Mouse (Mus musculus): Measurements from ENCODE around the gene Xxylt1.

The Xxylt1 gene

DNA sequence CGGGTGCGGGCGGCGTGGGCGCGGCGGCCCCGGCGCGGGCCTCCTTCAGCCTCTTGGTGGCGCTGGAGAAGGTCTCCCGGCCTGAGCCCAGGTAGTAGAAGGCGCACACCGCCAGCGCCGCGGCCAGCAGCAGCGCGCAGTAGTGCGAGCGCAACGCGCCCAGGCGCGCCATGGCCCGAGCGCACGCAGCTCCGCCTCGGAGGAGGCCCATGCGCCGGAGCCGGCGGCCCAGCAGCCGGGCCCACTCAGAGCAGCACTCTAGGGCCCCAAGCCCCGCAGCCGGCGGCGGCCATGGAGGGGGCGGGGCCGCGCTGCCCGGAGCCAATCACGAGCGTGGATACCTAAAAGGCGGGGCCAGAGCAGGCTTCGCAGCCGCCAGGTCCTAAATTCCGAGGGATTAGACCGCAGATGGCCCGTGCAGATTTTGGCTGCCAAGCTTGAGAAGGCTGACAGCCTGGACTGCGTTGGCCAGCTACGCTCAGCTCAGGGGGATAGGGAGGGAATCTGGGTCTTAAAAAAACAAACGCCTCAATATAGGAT is at the start of gene Xxylt1:
Gene Xxylt1 (minus strand): TSS at position 308 of the 540 bp plus-strand sequence.
- DNase-seq (ENCODE audit: low spot score) = peak; percentile 94

DNA sequence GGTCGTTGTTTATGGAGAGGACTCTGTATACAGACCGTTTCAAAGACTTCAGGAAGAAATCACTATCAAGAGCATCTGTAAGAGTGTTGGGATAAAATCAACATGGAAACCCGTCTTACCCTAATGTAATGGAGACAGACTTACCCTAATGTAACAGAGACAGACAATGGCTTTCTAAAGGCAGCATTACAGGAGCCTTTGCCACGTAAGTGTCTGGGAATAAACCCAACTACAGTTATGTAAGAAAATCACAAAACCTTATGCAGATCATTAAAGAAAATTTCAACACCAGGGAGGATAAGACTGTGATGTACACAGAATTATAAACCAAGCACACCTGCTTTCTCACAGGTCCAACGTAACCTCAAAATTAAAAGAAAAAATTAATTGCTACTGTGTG is 46.9 kb upstream of the Xxylt1 start:
- no peak for DNase-seq (ENCODE audit: low spot score)

DNA sequence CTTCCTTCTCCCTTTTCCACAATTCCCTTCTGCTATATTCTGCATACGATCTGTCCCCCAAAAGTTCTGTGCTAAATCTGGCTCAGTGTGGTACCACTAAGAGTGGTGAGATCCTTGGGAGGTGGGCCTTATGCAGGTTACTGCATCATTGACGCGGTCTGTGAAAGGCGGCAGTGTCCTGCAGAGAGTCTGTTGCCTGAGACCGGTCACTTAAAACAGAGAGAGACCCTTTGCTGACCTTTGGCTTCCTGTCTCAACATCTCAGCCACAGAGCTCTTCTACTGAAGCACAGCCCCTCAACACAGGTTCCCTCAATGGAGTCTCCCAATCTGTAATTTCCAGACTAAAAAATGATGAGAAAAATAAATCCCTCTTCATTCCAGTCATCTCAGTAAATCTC is 43.8 kb upstream of the Xxylt1 start:
- DNase-seq (ENCODE audit: low spot score) = no peak

DNA sequence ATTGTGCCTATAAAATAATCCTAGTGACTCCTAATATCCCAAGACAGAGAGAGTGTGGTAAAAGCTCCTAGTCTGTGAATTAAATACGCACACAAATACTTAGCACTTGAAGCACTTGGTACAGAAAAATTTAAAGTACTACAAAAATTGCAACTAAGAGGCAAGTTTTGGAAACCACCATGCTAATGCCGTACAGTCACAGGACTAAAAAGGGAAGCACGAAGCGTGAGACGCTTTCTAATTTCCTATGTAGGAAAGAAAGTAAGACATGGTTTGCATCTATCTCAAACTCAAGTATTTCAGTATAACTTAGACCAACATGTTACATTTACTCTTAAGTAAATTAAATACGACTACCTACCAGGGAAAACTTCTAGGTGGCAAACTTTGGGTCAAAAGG is 40.4 kb upstream of the Xxylt1 start:
- no peak for DNase-seq (ENCODE audit: low spot score)

GRCm38 (mm10) chr16:31113596-31113995 is 32.4 kb upstream of the Xxylt1 start:
- DNase-seq (ENCODE audit: low spot score) = no peak

DNA sequence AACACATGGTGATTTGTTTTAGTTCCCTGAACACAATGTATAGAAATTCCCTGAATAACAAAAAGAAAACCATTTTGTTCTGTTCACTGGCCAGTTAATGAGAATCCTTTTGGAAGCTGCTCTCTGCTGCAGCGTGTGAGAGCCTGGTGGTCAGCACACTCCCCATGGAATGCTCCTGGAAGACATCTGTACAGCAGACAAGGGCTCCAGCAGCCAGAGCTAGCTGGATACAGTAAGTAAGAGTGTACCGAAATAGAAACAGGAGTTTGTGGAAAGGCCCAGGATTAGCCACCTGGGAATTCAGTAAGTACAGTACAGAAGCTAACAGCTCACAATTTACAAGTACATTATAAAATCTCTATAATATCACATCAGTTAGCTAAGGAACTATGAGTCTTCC is 20.1 kb upstream of the Xxylt1 start:
- no peak for DNase-seq (ENCODE audit: low spot score)

DNA sequence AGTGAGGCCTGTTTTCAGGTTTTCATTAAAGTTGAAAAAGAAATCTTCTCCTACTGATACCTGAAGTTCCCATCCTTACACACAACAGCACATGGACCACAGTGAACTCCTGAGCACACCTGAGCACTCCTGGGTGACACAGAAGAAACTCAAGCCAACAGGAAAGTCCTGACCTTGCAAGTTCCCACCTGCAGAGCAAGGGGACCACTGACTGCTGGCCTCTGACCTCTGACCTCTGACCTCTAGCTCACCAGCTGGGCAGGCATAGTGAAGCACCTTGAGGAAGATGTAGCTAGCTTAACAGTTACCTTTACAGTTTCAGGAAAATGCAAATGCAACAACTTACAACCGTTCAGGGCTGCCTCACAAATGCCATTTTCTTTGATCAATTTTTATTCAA is 18.7 kb upstream of the Xxylt1 start:
- peak; percentile 51 for DNase-seq (ENCODE audit: low spot score)

GRCm38 (mm10) chr16:31094036-31094435 is 12.8 kb upstream of the Xxylt1 start:
- no peak for DNase-seq (ENCODE audit: low spot score)

DNA sequence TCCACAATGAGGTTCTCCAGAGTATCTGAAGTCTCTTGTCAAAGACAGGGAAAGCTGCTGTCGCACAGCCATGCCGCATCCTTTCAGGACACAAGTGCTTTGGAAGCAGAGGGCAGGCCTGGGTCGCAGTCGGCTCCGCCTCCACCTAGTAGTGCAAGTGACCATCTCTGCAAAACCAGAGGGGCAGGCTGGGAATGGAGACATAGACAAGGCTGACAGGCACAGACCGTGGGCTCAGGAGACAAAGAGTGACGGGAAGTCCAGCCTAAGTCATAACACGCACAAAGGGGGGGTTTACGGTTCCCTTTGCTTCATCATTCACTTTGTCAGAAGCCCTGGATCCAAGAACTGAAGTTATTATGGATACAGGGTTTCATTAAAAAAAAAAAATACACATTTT is 12.0 kb upstream of the Xxylt1 start:
- no peak for DNase-seq (ENCODE audit: low spot score)

GRCm38 (mm10) chr16:31081891-31082290 is 659 bp upstream of the Xxylt1 start:
- DNase-seq (ENCODE audit: low spot score) = no peak

DNA sequence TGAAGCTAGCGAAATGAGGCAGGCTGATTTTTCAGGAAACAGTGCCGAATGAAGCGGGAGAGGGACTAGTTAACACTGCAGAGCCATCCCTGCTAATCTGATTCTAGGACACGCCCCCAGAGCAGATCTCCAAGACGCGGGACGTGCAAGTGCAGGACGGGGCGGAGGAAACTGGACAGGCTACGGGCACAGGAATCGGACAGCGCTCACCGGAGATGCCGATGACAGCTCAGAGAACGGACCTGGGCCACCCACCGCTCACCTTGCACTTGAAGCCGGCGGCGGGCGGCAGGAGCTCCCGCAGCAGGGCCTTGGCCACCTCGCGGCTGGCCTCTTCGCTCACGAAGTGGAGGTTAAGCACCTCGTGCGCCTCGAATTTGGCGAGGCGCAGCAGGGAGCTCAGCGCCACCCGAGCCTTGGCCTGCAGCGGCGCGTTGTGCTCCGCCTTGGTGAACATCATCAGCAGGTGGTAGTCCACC is 620 bp downstream of the Xxylt1 start:
- DNase-seq (ENCODE audit: low spot score) = peak; percentile 84

DNA sequence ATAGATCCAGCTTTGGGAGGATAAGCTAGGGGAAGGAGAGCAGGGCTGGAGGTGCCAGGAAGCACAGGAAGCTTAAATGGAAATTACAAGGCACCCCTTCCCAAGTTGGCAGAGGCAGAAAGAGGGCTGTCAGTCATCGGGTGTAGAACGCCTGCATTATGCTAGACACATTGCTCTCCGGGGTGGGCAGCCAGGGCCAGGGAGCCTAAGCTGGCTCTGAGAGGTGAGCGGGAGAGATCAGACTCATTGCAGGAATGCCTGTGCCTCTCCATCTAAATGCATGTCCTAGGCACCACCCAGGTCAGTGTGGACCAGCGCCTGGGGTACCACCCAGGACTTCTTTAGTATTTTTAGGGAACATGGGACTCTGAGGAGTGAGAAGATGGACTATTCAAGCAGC is 3.8 kb downstream of the Xxylt1 start:
- DNase-seq (ENCODE audit: low spot score) = no peak

- no peak for DNase-seq (ENCODE audit: low spot score)
Measured at GRCm38 (mm10) chr16:31076436-31076835, 4.8 kb downstream of the Xxylt1 start.

GRCm38 (mm10) chr16:31074324-31074908 is 6.8 kb downstream of the Xxylt1 start:
- no peak for DNase-seq (ENCODE audit: low spot score)

DNA sequence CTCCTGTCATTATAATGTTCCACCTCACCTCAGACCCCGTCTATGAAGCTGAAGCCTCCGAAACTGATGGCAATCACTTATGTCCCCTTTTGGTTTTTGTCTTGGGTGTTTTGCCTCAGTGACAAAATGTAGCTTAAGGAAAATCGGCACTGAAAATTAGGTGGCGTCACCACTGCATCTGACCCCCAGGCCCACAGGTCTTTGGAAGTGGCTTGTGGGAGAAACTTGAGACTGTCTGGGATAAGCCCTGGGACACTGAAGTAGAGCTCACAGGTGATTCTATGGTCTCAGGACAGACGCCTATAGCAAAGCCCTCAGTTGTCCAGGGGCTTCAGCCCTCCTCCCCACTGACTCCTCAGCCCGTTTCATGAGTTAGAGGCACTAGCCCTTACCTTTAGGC is 9.5 kb downstream of the Xxylt1 start:
- DNase-seq (ENCODE audit: low spot score) = no peak

GRCm38 (mm10) chr16:31070358-31071133 is 10.7 kb downstream of the Xxylt1 start:
- DNase-seq (ENCODE audit: low spot score) = peak; percentile 81

GRCm38 (mm10) chr16:31069211-31070166 is 11.7 kb downstream of the Xxylt1 start:
- DNase-seq (ENCODE audit: low spot score) = no peak

- no peak for DNase-seq (ENCODE audit: low spot score)
Measured at GRCm38 (mm10) chr16:31068280-31068679, 13.0 kb downstream of the Xxylt1 start.

- peak; percentile 38 for DNase-seq (ENCODE audit: low spot score)
Measured at GRCm38 (mm10) chr16:31066344-31067098, 14.7 kb downstream of the Xxylt1 start.

DNA sequence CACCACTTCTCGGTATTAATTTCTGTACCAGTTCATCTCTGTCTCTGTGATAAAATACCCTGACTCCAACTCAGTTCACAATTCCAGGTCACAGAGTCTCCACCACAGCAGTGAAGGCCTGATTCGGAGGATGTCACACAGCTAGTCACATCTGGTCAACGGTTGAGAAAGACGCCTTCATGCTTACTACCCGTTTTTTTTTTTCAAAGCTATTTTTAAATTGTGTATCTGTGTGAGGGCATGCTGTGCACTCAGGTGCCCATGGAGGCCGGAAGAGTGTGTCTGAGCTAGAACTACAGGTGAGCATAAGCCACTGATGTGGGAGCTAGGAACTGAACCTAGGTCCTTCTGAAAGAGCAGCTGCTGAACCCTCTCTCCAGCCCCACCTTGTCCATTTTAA is 16.4 kb downstream of the Xxylt1 start:
- no peak for DNase-seq (ENCODE audit: low spot score)

DNA sequence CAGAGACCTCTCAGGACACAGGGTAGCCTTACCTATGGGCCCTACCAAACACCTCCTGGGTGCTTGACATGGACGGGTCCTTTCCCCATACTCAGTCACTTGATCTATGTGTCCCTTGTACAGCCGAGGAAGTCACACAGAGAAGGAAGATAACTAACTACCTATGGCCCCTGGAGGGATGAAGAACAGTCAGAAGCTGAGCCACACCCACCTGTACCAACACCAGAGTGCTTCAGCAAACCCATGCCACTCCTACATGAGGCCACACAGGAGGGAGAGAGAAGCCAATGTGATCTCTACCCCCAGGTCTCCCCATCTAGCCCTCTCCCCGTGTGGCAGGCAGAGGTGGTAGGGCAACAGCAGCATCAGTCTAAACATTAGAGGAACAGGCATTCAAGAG is 18.3 kb downstream of the Xxylt1 start:
- no peak for DNase-seq (ENCODE audit: low spot score)

Data from yolk sac, embryonic 10.5 days (tissue).